ENCODE assay signal across 8 mouse cellular contexts in the genomic region with DNA sequence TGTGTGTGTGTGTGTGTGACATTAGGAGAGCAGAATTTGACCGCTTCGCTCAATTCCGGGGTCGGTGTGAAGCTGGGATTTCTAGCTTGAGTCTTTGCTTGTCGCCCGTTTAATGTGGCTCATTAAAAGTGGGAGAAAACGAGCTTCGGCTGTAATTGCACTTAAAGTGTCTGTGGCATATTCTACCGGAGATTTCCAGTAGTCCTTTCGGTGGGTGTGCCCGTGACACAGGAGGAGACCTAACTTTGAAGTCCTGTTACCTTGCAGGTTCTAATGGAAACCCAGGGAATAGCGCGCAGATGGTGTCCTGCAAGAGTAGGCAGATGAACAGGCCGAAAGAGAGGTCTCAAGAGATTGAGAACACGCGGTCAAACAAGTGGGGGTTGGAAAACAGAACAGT. TPM values are rescaled to one million over a fixed set of nuclear protein-coding genes. Genes with fewer than 3 reads are reported as not detected.
DNase-seq lines count a peak whose midpoint lies in the region; ATAC-seq lines count a peak whose summit lies in the region.

No protein-coding gene starts in this region.

- peak; percentile 10 for DNase-seq in kidney, postnatal 10 days
- DNase-seq in kidney, postnatal 36 days = no peak
- peak; percentile 25 for DNase-seq in adipocyte (ENCODE audit: low spot score)
- no peak for DNase-seq in layer of hippocampus, adult 8-10 months (ENCODE audit: low spot score in 2 of 2)
- no peak for DNase-seq in gastrocnemius, adult 18-20 months (ENCODE audit: low spot score)
- no peak for DNase-seq in right cerebral cortex, postnatal 36 days (ENCODE audit: low spot score in 2 of 2)

- peak overlapping the region; percentile 84 for H3K9ac ChIP-seq in forebrain, embryonic 13.5 days
- H3K9ac ChIP-seq in liver, embryonic 16.5 days (ENCODE audit: low read depth, low read length) = peak overlapping the region; percentile 83

- H3K4me1 ChIP-seq in forebrain, embryonic 13.5 days = peaks cover 14% of the 10 kb centered on the region
- peaks cover 7% of the 10 kb centered on the region for H3K4me1 ChIP-seq in liver, embryonic 16.5 days (ENCODE audit: control insufficient read depth, low read depth, low read length)

- H3K27me3 ChIP-seq in forebrain, embryonic 13.5 days = no peaks in the 10 kb centered on the region
- no peaks in the 10 kb centered on the region for H3K27me3 ChIP-seq in liver, embryonic 16.5 days (ENCODE audit: control insufficient read depth, insufficient read depth, low read depth, low read length)

- H3K27ac ChIP-seq in forebrain, embryonic 13.5 days = no peak overlapping the region
- H3K27ac ChIP-seq in liver, embryonic 16.5 days (ENCODE audit: low read length) = no peak overlapping the region

- H3K4me3 ChIP-seq in forebrain, embryonic 13.5 days = peak overlapping the region; percentile 97
- H3K4me3 ChIP-seq in liver, embryonic 16.5 days (ENCODE audit: low read depth, low read length) = peak overlapping the region; percentile 96

- 3% methylated on average over 16 of the region's 16 CpGs for WGBS in forebrain, embryonic 13.5 days
- 3% methylated on average over 16 of the region's 16 CpGs for WGBS in liver, embryonic 16.5 days (ENCODE audit: insufficient replicate concordance)

- H3K9me3 ChIP-seq in forebrain, embryonic 13.5 days (replicated peaks) = no peaks in the 10 kb centered on the region
- H3K9me3 ChIP-seq in liver, embryonic 16.5 days (replicated peaks; ENCODE audit: control insufficient read depth, low read length) = no peaks in the 10 kb centered on the region

- no peak for ATAC-seq in forebrain, embryonic 13.5 days
- ATAC-seq in liver, embryonic 16.5 days (ENCODE audit: low read depth) = no peak

- H3K36me3 ChIP-seq in forebrain, embryonic 13.5 days (ENCODE audit: poor library complexity, severe bottlenecking) = no peaks in the 10 kb centered on the region
- no peaks in the 10 kb centered on the region for H3K36me3 ChIP-seq in liver, embryonic 16.5 days (ENCODE audit: control insufficient read depth, insufficient read depth)

- peak overlapping the region; percentile 66 for H3K4me2 ChIP-seq in forebrain, embryonic 13.5 days
- peak overlapping the region; percentile 75 for H3K4me2 ChIP-seq in liver, embryonic 16.5 days (ENCODE audit: low read depth, low read length)

RNA-seq across cellular contexts. Expression of gene Mrps9, which starts 0.8 kb away (rescaled TPM):
- 42.6 and 46.6 TPM in 2 replicates for polyA plus RNA-seq in forebrain, embryonic 13.5 days (2015; fragmentation: Nextera tagmentation; extraction: Ambion mirVana)
- polyA plus RNA-seq in liver, embryonic 16.5 days (2015; fragmentation: Nextera tagmentation; extraction: Ambion mirVana) = 20.1 and 22.1 TPM in 2 replicates
- total RNA-seq in layer of hippocampus, adult 8-10 months (2022) = 10 to 100 TPM; 40.0 to 49.9 (median 46.9) TPM
- 10 to 100 TPM; 45.8 to 50.8 TPM for total RNA-seq in gastrocnemius, adult 18-20 months (2021)

Comparison
In these comparisons a context has a peak if more than half of its experiments do, and no peak if none do; other contexts are left out.
1. DNase-seq: peak in kidney, postnatal 10 days (single experiment) and adipocyte (single experiment); none in kidney, postnatal 36 days (0 of 2), layer of hippocampus, adult 8-10 months (0 of 2), gastrocnemius, adult 18-20 months (single experiment) and right cerebral cortex, postnatal 36 days (0 of 2).